Mouse (Mus musculus): ENCODE data around the gene Rbmxl1. TPM values are rescaled to one million over a fixed set of nuclear protein-coding genes. Genes with fewer than 3 reads are reported as not detected.
"Not testable (repeated sequence)": the region's sequence is repeated elsewhere in the genome, so short reads cannot be mapped to it uniquely, and the experiment has no call there.

Gene Rbmxl1
- 279 TPM in 2 replicates for polyA plus RNA-seq (2015; fragmentation: Nextera tagmentation; extraction: Ambion mirVana)

- ATAC-seq (ENCODE audit: low FRiP score, low read depth): peak; percentile 90
- WGBS: 0% methylated on average over 54 of the region's 70 CpGs
These were observed at the start of gene Rbmxl1 for GRCm38 (mm10) chr8:78508719-78509272. TSS of gene Rbmxl1 (minus strand) at chr8:78508898.

GRCm38 (mm10) chr8:78556773-78557434 lies 48.2 kb upstream of the Rbmxl1 start:
- H3K27me3 ChIP-seq: no peaks in the 10 kb centered on the region
- 0 out of 2 replicates have a peak, but pooled peaks cover 4% of the 10 kb centered on the region for H3K9me3 ChIP-seq
- no peak overlapping the region for H3K4me3 ChIP-seq
- H3K9ac ChIP-seq: no peak overlapping the region
- H3K36me3 ChIP-seq: peaks cover 5% of the 10 kb centered on the region
- no peak overlapping the region for H3K4me2 ChIP-seq (replicated peaks)
- peaks cover 9% of the 10 kb centered on the region; the same call in 1 of the 2 replicates for H3K4me1 ChIP-seq
- WGBS: 70% methylated on average over 11 of the region's 11 CpGs
- no peak for ATAC-seq (ENCODE audit: low FRiP score, low read depth)
- H3K27ac ChIP-seq: no peak overlapping the region

More at GRCm38 (mm10) chr8:78508719-78509272, at the start of gene Rbmxl1:
- Histone ChIP-seq H3K27me3 (no peaks in the 10 kb centered on the region), H3K4me3 (peak within 1 kb of the TSS; percentile 95), H3K27ac (peak within 1 kb of the TSS; percentile 95), H3K9ac (peak within 1 kb of the TSS; percentile 99), H3K36me3 (peaks cover 32% of the 10 kb centered on the region), H3K9me3 (peaks cover 5% of the 10 kb centered on the region; the same call in 1 of the 2 replicates), H3K4me1 (peaks cover 20% of the 10 kb centered on the region), H3K4me2 (replicated peaks) (peak within 1 kb of the TSS; percentile 91)

GRCm38 (mm10) chr8:78555817-78556216 lies 47.1 kb upstream of the Rbmxl1 start:
- no peak for ATAC-seq (ENCODE audit: low FRiP score, low read depth)
- Histone ChIP-seq H3K4me3 (no peak overlapping the region), H3K9me3 (no peaks in the 10 kb centered on the region), H3K4me1 (peaks cover 11% of the 10 kb centered on the region), H3K36me3 (no peaks in the 10 kb centered on the region), H3K9ac (no peak overlapping the region), H3K4me2 (replicated peaks) (no peak overlapping the region), H3K27ac (no peak overlapping the region), H3K27me3 (no peaks in the 10 kb centered on the region)
- WGBS: 89% methylated on average over 4 of the region's 4 CpGs

- no peak for ATAC-seq (ENCODE audit: low FRiP score, low read depth)
- 57% methylated on average over 2 of the region's 2 CpGs for WGBS
- Histone ChIP-seq H3K4me1 (peaks cover 12% of the 10 kb centered on the region), H3K9me3 (no peaks in the 10 kb centered on the region), H3K27ac (no peak overlapping the region), H3K36me3 (no peaks in the 10 kb centered on the region), H3K9ac (no peak overlapping the region), H3K4me2 (replicated peaks) (no peak overlapping the region), H3K4me3 (no peak overlapping the region), H3K27me3 (no peaks in the 10 kb centered on the region)
These were observed 42.0 kb upstream of the Rbmxl1 start for GRCm38 (mm10) chr8:78550752-78551134.

GRCm38 (mm10) chr8:78549971-78550751 lies 41.5 kb upstream of the Rbmxl1 start:
- H3K36me3 ChIP-seq: no peaks in the 10 kb centered on the region
- 46% methylated on average over 10 of the region's 10 CpGs for WGBS
- ATAC-seq (ENCODE audit: low FRiP score, low read depth): no peak

GRCm38 (mm10) chr8:78545153-78545817 lies 36.6 kb upstream of the Rbmxl1 start:
- H3K36me3 ChIP-seq: peaks cover 20% of the 10 kb centered on the region
- H3K4me3 ChIP-seq; H3K9me3 ChIP-seq; H3K9ac ChIP-seq; H3K4me2 ChIP-seq (replicated peaks); ATAC-seq (ENCODE audit: low FRiP score, low read depth); H3K27me3 ChIP-seq; H3K27ac ChIP-seq; H3K4me1 ChIP-seq: not testable (repeated sequence)
- WGBS: 40% methylated on average over 9 of the region's 14 CpGs

More at GRCm38 (mm10) chr8:78549971-78550751, 41.5 kb upstream of the Rbmxl1 start:
- no peak overlapping the region for H3K27ac ChIP-seq
- H3K9me3 ChIP-seq: no peaks in the 10 kb centered on the region
- H3K9ac ChIP-seq: no peak overlapping the region
- H3K4me3 ChIP-seq: no peak overlapping the region
- peaks cover 12% of the 10 kb centered on the region for H3K4me1 ChIP-seq
- H3K27me3 ChIP-seq: no peaks in the 10 kb centered on the region
- H3K4me2 ChIP-seq (replicated peaks): no peak overlapping the region

GRCm38 (mm10) chr8:78544545-78544944 lies 35.8 kb upstream of the Rbmxl1 start:
- Histone ChIP-seq H3K9ac (no peak overlapping the region), H3K27ac (no peak overlapping the region), H3K4me3 (no peak overlapping the region), H3K4me1 (peaks cover 3% of the 10 kb centered on the region; the same call in 1 of the 2 replicates), H3K36me3 (peaks cover 21% of the 10 kb centered on the region), H3K9me3 (no peaks in the 10 kb centered on the region), H3K4me2 (replicated peaks) (no peak overlapping the region), H3K27me3 (no peaks in the 10 kb centered on the region)
- WGBS: 32% methylated on average over 2 of the region's 2 CpGs
- no peak for ATAC-seq (ENCODE audit: low FRiP score, low read depth)

- H3K9me3 ChIP-seq: no peaks in the 10 kb centered on the region
- no peak overlapping the region for H3K4me2 ChIP-seq (replicated peaks)
- no peak for ATAC-seq (ENCODE audit: low FRiP score, low read depth)
- peaks cover 21% of the 10 kb centered on the region for H3K36me3 ChIP-seq
- 16% methylated on average over 1 of the region's 1 CpGs for WGBS
- no peak overlapping the region for H3K27ac ChIP-seq
- no peak overlapping the region for H3K4me3 ChIP-seq
- peaks cover 3% of the 10 kb centered on the region; the same call in 1 of the 2 replicates for H3K4me1 ChIP-seq
- no peaks in the 10 kb centered on the region for H3K27me3 ChIP-seq
- no peak overlapping the region for H3K9ac ChIP-seq
These were observed 34.9 kb upstream of the Rbmxl1 start for GRCm38 (mm10) chr8:78543621-78544020.

- H3K4me2 ChIP-seq (replicated peaks); H3K27me3 ChIP-seq; H3K4me3 ChIP-seq; H3K9me3 ChIP-seq; H3K27ac ChIP-seq; H3K9ac ChIP-seq; H3K4me1 ChIP-seq; ATAC-seq (ENCODE audit: low FRiP score, low read depth): not testable (repeated sequence)
- peaks cover 31% of the 10 kb centered on the region for H3K36me3 ChIP-seq
- WGBS: 92% methylated on average over 6 of the region's 6 CpGs
These were observed 34.0 kb upstream of the Rbmxl1 start for GRCm38 (mm10) chr8:78542670-78543069.

- Histone ChIP-seq H3K27me3 (no peaks in the 10 kb centered on the region), H3K9ac (no peak overlapping the region), H3K27ac (no peak overlapping the region), H3K4me2 (replicated peaks) (no peak overlapping the region), H3K4me1 (no peaks in the 10 kb centered on the region), H3K4me3 (no peak overlapping the region), H3K36me3 (peaks cover 47% of the 10 kb centered on the region), H3K9me3 (no peaks in the 10 kb centered on the region)
- WGBS: 93% methylated on average over 3 of the region's 3 CpGs
- ATAC-seq (ENCODE audit: low FRiP score, low read depth): no peak
These were observed 29.1 kb upstream of the Rbmxl1 start for GRCm38 (mm10) chr8:78537795-78538194.

- Histone ChIP-seq H3K4me3 (no peak overlapping the region), H3K27me3 (no peaks in the 10 kb centered on the region), H3K9me3 (no peaks in the 10 kb centered on the region), H3K4me1 (no peaks in the 10 kb centered on the region), H3K4me2 (replicated peaks) (no peak overlapping the region), H3K36me3 (peaks cover 48% of the 10 kb centered on the region), H3K27ac (no peak overlapping the region), H3K9ac (no peak overlapping the region)
- ATAC-seq (ENCODE audit: low FRiP score, low read depth): no peak
- WGBS: 78% methylated on average over 5 of the region's 5 CpGs
These were observed 28.0 kb upstream of the Rbmxl1 start for GRCm38 (mm10) chr8:78536716-78537115.

- no peaks in the 10 kb centered on the region for H3K4me1 ChIP-seq
- no peak for ATAC-seq (ENCODE audit: low FRiP score, low read depth)
- H3K36me3 ChIP-seq: peaks cover 65% of the 10 kb centered on the region
- H3K4me2 ChIP-seq (replicated peaks): no peak overlapping the region
- no peaks in the 10 kb centered on the region for H3K9me3 ChIP-seq
- no peaks in the 10 kb centered on the region for H3K27me3 ChIP-seq
- H3K27ac ChIP-seq: no peak overlapping the region
- 81% methylated on average over 6 of the region's 6 CpGs for WGBS
- H3K9ac ChIP-seq: no peak overlapping the region
- no peak overlapping the region for H3K4me3 ChIP-seq
These were observed 25.3 kb upstream of the Rbmxl1 start for GRCm38 (mm10) chr8:78533981-78534380.
